Mouse (Mus musculus) spleen, embryonic (tissue): ENCODE measurements around the gene Ren1.

Source experiments
- CTCF ChIA-PET: fragments of 350-600 bp; sonication (Branson Sonifier 250); formaldehyde crosslinking; loops from one replicate; lab custom pipeline; 2022; lab: Charles Lee

Ren1 gene

DNA sequence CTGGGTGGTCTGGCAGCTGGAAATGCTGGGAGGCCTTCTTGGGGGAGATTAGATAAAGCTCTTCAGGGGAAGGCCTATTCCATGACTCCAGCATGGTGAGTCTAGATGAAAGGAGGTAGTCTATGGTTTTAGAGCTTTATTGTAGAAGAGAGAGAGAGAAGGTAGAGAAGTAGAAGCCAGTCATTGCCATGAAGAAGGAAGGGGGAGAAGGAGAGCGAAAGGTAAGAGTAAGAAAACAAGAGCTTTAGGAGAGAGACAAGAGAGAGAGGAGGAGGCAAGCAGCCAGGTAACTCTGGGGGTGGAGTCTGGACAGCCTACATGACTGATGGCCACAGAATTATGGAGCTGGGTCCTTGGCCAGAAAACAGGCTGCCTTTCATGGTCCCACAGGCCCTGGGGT, at the start of gene Ren1:
Gene Ren1, plus strand, starts transcription at position 301 of the 400 bp plus-strand sequence.
- CTCF ChIA-PET, result interaction anchor here (1.1 kb wide), 1 partner anchor 16 kb away, joined by 4 read pairs; no protein-coding TSS in a partner anchor

DNA sequence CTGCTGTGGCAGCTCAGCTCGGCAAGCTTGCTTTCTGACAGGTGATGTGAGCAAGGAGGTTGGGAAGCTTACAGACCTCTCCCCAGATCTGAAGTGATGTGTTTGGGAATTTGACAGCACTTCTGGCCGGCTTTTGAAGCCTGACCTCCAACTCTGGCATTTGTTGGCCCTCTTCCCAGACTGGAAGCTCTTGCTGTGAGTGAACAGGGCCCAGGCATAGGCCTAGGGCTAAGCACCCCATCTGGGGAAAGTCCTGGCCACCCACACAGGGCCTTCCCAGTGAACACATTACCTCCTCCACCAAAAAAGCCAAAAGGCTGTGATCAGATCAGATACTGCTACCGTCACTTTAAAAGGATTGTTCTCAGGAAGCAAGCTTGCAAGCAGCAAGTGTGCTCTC, 47.8 kb upstream of the Ren1 start:
- CTCF ChIA-PET, result no interaction called here

DNA sequence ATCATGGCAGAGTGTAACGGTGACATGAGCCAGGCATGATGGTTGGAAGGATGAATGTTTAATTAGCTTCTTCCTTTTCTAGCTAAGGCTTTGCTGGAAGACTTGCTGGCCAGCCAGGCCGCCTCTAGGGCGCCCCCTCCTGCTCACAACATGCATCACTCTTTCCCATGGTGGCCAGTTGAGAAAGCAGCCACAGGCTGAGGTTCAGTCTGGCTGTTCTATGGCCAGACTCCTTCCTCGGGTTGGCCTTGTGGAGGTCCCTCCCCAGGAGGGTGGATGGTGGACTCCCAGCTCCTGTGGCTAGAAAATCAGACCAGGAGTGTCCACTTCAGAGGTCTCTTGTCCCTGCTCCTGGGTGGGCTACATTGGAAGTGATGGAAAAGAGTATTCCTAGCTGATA, 43.5 kb upstream of the Ren1 start:
- CTCF ChIA-PET, result interaction anchor here (1.3 kb wide), 1 partner anchor 48 kb away, joined by 3 read pairs; no protein-coding TSS in a partner anchor

DNA sequence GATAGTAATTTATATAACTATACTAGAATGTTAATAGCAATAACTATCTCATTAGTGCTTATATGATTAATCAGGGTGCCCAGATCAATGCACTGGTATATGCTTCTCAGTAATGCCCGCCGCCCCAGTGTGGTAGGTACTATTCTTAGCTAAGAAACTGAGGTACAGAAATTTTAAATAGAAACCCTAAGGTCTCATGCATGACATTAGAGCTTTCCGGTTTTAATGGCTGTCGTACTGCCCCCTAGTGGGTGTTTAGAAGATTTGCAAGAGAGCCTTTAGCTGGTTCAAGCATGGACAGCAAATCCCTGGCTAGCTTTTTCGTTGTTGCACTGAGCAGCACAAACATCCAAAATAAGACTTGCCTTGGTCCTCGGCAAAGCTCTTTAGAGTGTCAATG, 43.0 kb upstream of the Ren1 start:
- CTCF ChIA-PET, result interaction anchor here (0.7 to 1.3 kb wide), 3 partner anchors 46 to 71 kb away, joined by 3 to 5 read pairs (median 3); no protein-coding TSS in a partner anchor

DNA sequence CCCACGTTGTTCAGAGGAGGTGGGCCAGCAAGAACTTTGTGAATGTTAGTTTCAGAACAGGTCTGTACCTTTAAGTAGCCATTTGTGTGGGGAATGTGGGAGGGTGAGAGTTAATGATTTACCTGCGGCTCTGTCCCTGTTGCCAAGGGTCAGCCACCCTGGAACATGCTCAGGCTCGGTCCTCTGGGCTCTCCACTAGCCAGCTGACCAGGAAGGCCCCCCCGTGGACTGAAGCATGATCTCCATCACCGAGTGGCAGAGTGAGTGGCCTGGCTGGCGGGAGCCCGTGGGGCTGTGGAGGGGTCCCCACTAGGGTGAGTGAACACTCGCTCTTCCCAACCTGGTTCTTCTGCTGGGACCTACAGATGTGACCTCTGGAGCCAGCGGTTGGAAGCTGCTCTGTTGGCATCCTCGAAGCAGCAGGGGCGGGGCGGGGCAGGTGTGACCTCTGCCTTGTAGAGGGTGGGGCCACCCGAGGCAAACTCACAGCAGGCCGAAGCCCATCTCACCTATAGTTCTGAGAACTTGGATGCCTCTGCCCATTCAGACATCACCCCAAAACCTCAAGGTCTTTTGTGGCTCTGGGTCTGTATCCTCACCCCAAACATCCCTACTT, 40.5 kb upstream of the Ren1 start, which contains the start of gene Golt1a:
Gene Golt1a, plus strand, starts transcription at position 149 of the 616 bp plus-strand sequence.
- CTCF ChIA-PET, result interaction anchor here (0.6 kb wide), 1 partner anchor 48 kb away, joined by 4 read pairs; no protein-coding TSS in a partner anchor

DNA sequence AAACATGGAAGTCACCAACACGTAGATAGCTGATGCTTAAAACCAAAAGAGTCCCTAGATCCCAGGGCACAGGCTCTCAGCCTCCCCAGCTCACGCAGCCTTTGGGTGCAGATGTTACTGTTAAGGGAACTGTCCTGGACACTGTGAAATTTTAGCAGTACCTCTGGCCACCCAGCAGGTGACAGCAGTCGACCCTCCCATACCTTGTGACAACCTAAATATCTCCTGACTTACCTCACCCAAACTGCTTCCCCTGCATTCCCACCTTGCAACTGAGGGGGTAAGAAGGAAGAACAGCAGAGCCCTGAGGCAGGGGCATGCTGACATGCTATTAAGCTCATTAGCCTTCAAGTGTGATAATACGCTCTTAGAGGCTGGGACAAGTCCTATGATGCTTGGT, 39.1 kb upstream of the Ren1 start:
- CTCF ChIA-PET, result no interaction called here

DNA sequence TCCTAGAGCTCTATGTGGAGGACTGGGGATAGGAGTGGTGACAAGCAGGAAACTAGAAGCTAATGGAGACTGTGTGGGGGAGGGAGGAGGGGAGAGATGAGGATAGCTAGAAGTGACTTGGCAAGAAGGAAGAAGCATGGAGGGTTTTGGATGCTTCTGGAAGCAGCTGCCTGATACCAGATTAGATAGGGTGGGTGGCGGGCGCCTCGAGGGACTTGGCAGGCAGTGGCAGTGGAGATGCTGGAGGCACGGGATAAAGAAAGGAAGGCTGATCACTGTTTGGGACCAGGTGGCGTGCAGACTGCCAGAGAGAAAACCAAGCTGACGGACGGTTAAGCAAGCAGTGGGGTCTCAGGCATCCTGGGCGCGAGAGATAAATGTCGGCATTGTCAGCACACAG, 38.4 kb upstream of the Ren1 start:
- CTCF ChIA-PET, result no interaction called here

DNA sequence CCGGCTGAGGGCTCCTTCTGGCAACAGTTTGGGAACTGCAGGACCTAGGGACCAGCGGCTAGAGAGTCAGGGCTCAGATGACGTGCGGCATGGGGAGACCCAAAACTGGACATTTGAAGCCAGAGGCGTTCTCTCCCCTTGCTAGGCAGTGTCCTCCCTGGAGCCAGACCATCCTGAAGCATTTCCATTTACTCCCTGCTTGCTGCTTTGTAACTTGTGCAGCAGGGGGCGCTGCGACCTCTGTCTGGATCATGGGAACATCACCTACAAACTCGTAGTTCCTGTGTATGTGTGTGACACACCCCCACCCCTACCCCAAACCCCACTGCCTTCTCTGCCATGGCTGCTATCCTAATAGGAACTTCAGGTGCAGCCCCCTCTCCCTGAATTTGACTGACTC, 35.9 kb upstream of the Ren1 start:
- CTCF ChIA-PET, result interaction anchor here (0.7 kb wide), 1 partner anchor 410 kb away, joined by 11 read pairs; no protein-coding TSS in a partner anchor

DNA sequence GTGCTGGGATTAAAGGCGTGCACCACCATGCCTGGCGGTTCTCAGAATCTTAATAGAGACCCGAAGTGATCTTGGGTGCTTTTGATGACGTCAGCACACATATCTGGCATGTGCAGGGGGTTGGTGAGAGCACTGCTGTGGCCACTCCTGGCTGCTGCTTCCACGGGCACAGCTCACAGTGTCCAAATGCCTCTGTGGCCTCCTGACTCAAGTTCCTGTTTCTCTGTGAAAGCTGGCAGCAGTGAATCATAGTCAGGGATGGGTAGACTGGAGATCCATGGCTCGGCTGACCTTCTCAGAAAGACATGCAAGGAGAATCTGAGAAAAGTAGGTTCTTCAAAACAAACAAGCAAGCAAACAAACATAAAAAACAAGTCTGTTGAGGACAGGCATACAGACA, 34.5 kb upstream of the Ren1 start:
- CTCF ChIA-PET, result no interaction called here

DNA sequence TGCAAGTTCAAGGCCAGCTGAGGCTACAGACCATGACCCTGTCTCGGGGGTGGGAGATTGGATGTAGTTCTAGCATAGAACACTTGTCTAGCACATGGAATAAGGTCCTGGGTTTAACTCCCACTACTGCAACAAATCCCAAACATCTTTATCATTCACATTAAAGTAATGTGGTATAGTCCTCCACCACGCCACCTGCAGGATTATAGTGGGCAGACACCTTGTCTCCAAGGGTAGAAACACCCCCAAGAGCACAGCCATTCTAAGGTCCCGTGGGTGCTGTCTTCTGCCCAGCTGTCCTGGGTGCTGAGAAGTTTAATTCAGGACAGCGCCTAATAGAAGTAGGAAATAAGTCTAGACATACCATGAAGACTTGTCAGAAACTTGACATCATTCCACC, 33.7 kb upstream of the Ren1 start:
- CTCF ChIA-PET, result no interaction called here

DNA sequence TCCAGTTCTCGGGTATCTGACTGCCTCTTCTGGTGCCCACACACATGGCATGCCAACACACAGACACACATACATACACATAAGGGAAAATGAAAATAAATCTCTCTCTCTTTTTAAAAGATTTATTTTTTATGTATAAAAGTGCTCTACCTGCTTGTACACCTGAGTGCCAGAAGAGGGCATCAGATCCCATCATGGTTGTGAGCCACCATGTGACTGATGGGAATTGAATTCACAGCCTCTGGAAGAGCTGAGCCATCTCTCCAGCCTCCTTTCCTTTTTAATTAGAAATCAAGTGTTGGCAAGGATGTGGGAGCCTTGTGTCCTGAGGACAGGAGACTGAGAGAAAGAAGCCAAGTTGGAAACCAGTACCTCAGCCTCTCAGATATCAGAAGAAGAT, 33.2 kb upstream of the Ren1 start:
- CTCF ChIA-PET, result no interaction called here

DNA sequence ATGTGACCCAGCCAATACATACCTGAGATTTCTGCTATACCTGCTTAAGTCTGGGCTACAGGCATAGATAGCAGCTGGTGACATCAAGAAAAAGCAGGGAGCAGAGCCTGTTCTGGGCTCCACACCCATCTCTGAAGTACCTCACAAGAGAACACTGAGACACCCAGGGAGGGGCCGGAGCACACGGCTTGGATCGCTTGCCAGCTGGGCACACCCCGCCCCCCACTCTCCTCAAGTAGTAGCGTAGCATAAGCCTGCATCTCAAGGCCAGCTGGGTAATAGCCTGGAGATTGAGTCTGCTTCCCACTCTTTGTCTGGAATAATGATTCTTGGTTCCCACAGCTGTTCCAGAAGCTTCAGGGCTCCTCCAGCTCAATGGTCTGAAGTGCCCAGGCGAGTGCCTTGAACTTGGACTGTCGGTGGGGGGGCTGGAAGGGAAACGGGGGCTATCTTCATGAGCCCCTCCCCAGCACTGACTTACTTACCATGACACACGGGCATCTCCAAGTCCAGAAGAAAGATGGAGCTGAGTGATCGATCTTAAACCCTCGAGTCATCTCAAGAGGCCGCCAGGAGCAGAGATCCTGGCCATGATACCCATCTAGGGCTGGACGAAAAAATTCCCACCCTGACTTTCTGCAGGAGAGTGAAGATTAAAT, 28.9 kb upstream of the Ren1 start, which contains the start of gene Kiss1:
Gene Kiss1, plus strand, starts transcription at position 609 of the 659 bp plus-strand sequence.
- CTCF ChIA-PET, result no interaction called here

DNA sequence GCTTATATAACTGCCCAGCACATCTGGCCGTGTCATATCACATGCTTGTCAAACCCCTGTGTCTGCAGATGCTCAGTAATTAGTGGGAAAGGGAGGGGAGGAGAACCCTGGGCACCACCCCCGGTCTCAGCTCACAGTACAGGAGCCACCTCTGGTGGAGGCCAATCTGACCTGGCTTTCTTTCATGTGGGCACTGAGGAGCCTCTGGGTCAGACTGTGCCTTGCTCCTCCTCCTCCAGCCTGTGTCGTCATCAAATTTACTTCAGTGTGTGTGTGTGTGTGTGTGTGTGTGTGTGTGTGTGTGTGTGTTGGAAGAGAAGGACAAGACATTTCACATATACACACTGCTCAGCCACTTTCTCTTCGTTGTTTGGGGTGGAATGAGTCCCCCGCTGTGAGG, 27.0 kb upstream of the Ren1 start:
- CTCF ChIA-PET, result interaction anchor here (0.5 kb wide), 1 partner anchor 1021 kb away, joined by 8 read pairs; no protein-coding TSS in a partner anchor

DNA sequence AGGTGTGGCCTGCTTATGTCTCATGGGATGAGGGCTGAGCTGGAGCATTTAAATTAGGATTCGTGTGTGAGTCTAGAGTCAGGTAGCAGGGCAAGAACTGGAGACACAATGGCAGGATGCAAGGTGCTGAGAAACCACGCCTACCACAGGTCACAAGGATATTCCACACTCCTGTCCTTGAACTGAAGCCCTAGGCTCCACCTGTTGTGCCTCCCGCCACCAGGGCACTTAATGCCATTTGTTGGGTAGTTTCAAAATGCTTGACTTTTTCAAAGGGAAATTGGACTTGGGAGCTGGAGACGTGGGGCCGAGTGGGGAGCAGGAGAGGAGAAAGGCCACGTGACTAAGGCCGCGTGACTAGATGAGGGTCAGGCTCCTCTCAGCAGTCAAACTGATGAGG, 24.4 kb upstream of the Ren1 start:
- CTCF ChIA-PET, result no interaction called here

DNA sequence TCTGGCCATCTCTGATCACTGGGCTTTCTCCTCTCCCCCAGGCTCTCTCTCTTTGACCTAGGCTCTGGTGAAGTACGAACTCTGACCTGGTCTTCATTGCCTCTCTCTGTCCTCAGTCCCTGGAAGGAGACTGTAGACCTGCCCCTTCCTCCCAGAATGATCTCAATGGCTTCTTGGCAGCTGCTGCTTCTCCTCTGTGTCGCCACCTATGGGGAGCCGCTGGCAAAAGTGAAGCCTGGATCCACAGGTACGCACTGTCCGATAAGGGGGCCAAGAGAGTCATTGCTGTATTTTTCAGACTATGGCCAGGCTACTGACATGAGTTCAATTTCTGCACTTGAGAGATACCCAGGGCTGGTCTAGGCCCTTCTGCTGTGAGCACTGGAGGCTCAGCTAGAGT, 23.2 kb upstream of the Ren1 start:
- CTCF ChIA-PET, result no interaction called here

DNA sequence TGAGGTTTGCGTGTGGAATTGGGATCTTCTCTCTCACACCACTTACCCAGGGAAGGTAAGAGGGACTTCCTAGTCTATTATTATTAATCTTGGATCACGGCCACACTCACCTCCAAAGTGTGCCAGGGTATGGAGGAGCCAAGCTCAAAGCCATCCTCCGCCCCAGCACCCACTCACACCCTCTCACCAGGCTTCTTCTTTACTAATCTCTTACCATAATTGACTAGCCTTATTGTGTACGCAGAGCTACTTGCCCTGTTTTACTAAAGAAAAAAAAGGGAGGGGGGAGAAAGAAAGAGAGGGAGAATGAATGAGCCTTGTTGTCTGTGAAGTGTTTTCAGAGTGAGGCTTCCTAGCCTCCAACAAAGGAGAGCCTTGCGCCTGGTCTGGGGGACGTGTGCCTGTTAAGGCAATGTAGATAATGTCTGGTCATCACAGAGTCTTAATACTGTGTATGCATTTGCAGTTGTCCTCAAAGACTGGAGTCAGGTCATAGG, 22.0 kb upstream of the Ren1 start:
- CTCF ChIA-PET, result no interaction called here

DNA sequence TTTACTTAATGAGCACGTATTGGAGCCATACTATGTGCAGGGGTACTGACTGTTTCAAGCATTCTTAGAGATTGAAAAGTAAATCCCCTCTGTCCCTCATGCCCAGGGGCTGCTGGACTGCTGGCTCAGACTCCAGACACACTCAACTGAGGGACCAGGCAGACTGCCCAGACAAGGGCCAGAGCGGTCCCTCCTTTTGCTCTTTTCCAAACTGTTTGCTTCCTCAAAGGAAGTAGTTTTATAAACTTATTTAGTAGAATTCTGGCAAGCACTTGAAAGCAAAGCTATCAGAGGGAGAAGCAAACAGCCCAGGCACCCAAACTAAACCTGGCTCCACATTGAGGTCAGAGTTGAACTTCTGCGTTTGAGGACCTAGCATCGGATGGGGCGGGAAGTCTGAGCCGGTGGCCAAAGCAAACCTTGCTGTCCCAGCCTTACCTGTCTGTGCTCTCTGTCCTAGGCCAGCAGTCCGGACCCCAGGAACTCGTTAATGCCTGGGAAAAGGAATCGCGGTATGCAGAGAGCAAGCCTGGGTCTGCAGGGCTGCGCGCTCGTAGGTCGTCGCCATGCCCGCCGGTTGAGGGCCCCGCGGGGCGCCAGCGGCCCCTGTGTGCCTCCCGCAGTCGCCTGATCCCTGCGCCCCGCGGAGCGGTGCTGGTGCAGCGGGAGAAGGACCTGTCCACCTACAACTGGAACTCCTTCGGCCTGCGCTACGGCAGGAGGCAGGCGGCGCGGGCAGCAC, 21.2 kb upstream of the Ren1 start:
- CTCF ChIA-PET, result no interaction called here

DNA sequence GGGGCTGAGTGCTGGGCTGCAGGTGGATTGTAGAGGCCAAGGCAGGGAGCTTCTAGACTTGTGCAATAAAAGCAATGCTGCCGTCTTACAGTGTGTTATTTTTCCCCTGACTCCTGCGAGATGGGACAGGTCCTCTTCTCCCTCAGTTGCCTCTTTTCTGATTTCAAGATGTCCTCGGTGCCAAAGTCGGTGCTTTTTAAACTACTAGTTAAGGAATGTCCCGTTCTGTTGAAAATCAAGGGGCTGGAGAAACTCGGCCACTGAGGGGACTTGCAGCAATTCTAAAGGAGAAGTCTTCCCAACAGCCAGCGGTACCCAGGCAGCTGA, 20.7 kb upstream of the Ren1 start:
- CTCF ChIA-PET, result no interaction called here

DNA sequence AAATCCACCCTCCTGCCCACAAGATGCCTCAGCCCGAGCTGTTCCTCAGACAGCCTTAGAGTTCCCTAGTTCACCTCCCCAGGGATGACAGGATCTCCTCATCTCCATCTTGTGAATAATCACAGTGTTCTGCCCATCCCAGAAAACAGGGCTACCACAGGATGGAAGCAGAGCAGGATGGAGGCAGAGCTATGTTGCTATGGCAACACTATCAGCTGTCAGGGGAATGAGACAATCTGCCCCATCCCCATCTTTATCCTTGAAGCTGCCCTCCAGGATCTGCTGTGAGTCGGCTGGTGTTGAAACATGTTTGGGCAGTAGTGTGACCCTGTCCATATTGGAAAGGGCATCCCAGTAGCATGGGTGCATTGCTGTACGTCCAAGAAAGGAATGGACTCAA, 19.2 kb upstream of the Ren1 start:
- CTCF ChIA-PET, result no interaction called here

DNA sequence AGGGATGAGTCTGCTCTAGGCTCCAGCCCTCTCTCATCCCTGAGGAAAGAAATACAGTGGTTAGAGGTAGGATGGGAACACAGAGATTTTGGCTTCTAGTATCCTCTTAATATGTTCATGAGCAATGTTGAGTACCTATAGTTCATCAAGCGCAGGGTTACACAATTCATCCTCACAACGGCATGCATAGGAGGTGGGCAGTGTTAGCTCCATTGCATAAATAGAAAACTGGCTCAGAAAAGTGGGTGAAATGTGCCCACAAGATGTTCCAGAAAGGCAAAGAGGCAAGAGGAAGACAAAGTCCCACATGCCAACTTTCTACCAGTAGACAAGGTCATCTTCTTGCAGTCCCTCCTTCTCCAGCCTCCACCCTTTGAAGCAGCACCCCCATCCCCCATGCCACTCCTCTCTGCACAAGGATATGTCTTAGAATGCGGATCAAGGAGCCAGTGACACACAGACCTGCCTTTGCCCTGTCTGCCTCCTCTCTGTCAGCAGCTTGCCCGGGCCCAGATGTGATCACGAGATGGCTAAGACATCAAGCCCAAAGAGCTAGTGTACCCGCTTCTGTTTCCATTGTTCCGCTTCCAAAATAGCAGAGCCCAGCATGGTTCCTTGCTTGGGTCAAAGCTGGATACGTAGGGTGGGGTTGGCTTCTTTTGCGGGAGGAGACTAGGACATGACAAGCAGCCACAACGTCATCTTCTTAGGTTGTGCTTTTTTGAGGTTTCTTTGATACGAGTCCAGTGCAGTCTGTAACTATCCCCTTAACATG, 17.5 kb upstream of the Ren1 start:
- CTCF ChIA-PET, result no interaction called here

DNA sequence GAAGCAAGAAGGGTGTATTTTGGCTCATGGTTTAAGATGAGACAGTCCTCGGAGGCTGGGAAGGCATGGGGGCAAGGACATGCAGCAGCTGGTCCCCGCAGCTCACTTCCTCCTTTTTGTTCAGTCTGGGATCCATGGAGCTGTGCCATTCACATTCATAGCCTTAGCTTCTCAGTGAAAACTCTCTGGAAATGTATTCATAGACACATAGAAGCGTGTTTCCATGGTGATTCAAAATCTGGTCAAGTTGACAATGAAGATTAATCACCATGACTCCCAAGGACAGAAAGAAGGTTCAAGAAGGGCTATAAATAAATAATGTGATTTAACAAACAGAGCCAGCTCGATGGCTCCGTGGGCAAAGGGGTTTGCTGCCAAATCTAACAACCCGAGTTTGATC, 16.4 kb upstream of the Ren1 start:
- CTCF ChIA-PET, result interaction anchor here (0.8 kb wide), 1 partner anchor 16 kb away, joined by 4 read pairs; the partner anchor contains the start of gene Ren1
